Mouse (Mus musculus) forebrain, postnatal 0 days (tissue): Measurements from ENCODE around the gene Ccdc107. TPM values are rescaled to one million over a fixed set of nuclear protein-coding genes. Genes with fewer than 3 reads are reported as not detected.

ENCODE experiments used
- ATAC-seq: fragments of 200-750 bp; cut with Nextera tagmentation; 2 replicates; pipeline ENCODE4 v1.8.0; 2017; ENCODE audit warnings: mild to moderate bottlenecking, moderate library complexity
- DNase-seq: peaks from one replicate; pipeline ENCODE4 v3.0.0-alpha.2; 2015
- H3K27ac ChIP-seq: fragments of 300-500 bp; sonication (generic); 2 replicates; pipeline ENCODE4 v1.5.1; 2014; ENCODE audit warnings: low read depth, mild to moderate bottlenecking, antibody characterized with exemption, low read length, moderate library complexity, mixed read lengths
- H3K27me3 ChIP-seq: fragments of 300-500 bp; sonication (generic); 2 replicates; pipeline ENCODE4 v1.6.1; 2014; ENCODE audit warnings: mild to moderate bottlenecking, low read length, mixed read lengths; ENCODE audit not compliant: insufficient read depth
- H3K36me3 ChIP-seq: fragments of 300-500 bp; sonication (generic); 2 replicates; pipeline ENCODE4 v1.6.1; 2014; ENCODE audit warnings: mild to moderate bottlenecking, moderate library complexity; ENCODE audit not compliant: insufficient read depth
- H3K4me1 ChIP-seq: fragments of 300-500 bp; sonication (generic); 2 replicates; pipeline ENCODE4 v1.6.1; 2014; ENCODE audit warnings: antibody characterized with exemption; ENCODE audit not compliant: insufficient read depth
- H3K4me2 ChIP-seq: fragments of 300-500 bp; sonication (generic); 2 replicates; pipeline ENCODE4 v1.6.1; 2014; ENCODE audit warnings: low read depth, mild to moderate bottlenecking, moderate library complexity
- H3K4me3 ChIP-seq: fragments of 300-500 bp; sonication (generic); 2 replicates; pipeline ENCODE4 v1.5.1; 2014; ENCODE audit warnings: low read depth, low read length, mixed read lengths
- H3K9ac ChIP-seq: fragments of 300-500 bp; sonication (generic); 2 replicates; pipeline ENCODE4 v1.6.1; 2014; ENCODE audit warnings: mild to moderate bottlenecking
- H3K9me3 ChIP-seq: fragments of 300-500 bp; sonication (generic); 2 replicates; pipeline ENCODE4 v1.6.1; 2016; ENCODE audit warnings: low read length
- CTCF ChIP-seq: sonication (generic); IDR thresholded peaks from 2 replicates; pipeline ENCODE4 v1.5.1; 2016; ENCODE audit warnings: antibody characterized with exemption, control low read depth, low read depth
- WGBS: fragments of 180-500 bp; shearing (Covaris S2); extraction: QIAGEN DNeasy Blood & Tissue Kit; methylation state at CpG from one replicate; pipeline ENCODE4 v1.1.7; 2014; 5-methylcytosine and 5-hydroxymethylcytosine counted together
- polyA plus RNA-seq: library from polyadenylated mRNA; unstranded; fragments of >200 nt; fragmentation: Nextera tagmentation; extraction: Ambion mirVana; gene quantifications from 2 replicates; pipeline ENCODE4 v1.2.1, GENCODE M21; 2015
- total RNA-seq: library from RNA; depleted of rRNA; stranded (reverse); fragments of >200 nt; gene quantifications from 2 replicates; pipeline ENCODE4 v1.2.3, GENCODE M21; 2014

The Ccdc107 gene
- total and polyA plus RNA-seq, 2 experiments from 2014 or later = 57.3 to 92.2 TPM

DNA sequence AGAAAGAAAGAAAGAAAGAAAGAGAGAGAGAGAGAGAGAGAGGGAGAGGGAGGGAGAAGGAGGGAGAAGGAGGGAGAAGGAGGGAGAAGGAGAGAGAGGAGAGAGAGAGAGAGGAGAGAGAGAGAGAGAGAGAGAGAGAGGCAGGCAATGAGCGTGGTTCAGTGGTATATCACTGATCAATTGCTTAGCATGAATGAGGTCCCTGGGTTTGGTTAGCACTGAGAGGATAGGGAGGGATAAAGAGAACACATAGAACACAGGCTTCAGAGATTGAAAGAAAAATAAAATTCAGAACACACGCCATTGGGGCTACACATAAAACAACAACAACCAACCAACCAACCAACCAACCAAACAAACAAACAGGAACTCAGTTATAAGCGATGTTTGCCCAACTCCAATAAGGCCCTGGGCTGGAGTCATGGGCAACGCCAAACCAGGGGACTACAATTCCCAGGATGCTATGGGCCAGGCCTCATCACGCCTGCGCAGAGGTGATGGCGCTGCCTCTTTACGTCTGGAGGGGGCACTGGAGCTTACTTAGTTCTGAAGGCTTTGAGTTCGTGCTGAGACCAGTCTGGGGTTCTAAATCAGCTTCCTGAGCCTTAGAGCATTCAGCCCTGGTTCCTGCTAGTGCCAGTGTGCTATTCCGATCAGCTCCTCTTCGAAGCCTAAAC is 14.7 kb upstream of the Ccdc107 start:
- DNase-seq (peak; percentile 93), ATAC-seq (peak; percentile 99)
- no peak overlapping the region for H3K27ac ChIP-seq
- 17% methylated on average over 11 of the region's 11 CpGs for WGBS
- H3K4me1 ChIP-seq = no peaks in the 10 kb centered on the region
- no peaks in the 10 kb centered on the region for H3K36me3 ChIP-seq
- H3K4me2 ChIP-seq = peak overlapping the region; percentile 45
- H3K9me3 ChIP-seq = no peaks in the 10 kb centered on the region
- TF ChIP-seq CTCF = peak; percentile 72
- H3K9ac ChIP-seq = no peak overlapping the region
- H3K27me3 ChIP-seq = no peaks in the 10 kb centered on the region
- peak overlapping the region; percentile 25 for H3K4me3 ChIP-seq

DNA sequence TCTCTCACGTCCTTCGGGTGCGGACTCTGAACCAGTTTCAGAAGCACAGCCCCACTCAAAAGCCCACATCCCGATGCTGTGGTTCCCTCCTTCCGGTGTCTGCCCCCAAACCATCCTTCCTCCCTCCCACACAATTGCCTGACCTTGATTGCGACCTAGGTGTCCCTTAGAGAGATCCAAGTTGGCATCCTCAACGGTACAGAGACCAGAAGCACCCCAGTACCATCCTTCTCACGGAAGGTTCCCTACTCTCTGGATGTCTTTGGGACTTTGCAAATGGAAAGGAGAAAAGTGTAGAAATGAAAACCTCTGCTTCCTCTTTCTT is 14.2 kb upstream of the Ccdc107 start:
- Histone ChIP-seq H3K27ac (no peak overlapping the region), H3K9me3 (no peaks in the 10 kb centered on the region), H3K36me3 (no peaks in the 10 kb centered on the region), H3K4me3 (peak overlapping the region; percentile 25), H3K4me1 (no peaks in the 10 kb centered on the region), H3K4me2 (peak overlapping the region; percentile 45), H3K27me3 (no peaks in the 10 kb centered on the region), H3K9ac (no peak overlapping the region)
- DNase-seq (no peak), ATAC-seq (no peak)
- WGBS = 55% methylated on average over 8 of the region's 8 CpGs
- no peak for TF ChIP-seq CTCF

DNA sequence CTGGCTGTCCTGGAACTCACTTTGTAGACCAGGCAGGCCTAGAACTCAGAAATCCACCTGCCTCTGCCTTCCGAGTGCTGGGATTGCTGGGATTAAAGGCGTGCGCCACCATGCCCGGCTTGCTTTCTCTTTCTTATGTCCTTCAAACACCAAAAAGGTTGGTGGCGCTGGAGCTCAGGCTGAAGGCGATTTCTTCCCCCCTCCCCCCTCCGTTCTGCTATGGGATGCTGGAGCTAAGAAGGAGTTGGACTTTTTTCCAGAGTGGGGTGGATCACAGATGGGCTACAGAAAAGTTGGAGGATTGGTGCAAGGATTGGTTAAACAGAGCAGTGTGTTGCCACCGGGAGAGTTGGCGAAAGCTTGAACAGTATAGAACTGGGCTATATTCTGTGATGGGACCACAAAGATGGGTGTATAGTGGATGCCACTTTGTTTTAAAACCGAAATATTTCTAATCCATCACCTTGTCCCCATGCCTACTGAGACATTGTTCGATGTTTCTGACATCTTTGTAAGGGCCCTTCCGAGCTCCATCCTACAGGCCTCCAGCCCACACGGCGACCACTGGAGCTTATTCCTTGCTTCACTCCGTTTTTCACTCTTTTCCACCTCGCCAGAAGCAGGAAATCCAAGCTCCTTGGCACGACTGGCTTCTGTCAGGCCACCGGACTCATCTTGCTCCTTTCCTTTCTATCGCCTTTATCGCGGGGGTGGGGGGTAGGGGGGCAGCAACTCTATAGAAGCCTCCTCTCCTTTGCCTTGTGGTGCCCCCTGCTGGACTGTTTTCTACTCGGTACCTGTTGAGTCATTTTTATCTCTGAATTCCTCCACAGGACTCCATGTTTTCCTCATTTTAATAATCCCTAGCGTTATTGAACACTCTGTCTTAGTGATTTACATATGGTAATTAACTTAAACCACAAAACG is 13.5 kb upstream of the Ccdc107 start:
- Histone ChIP-seq H3K4me3 (no peak overlapping the region), H3K4me1 (no peaks in the 10 kb centered on the region), H3K9me3 (no peaks in the 10 kb centered on the region), H3K4me2 (no peak overlapping the region), H3K27me3 (no peaks in the 10 kb centered on the region), H3K9ac (no peak overlapping the region), H3K36me3 (no peaks in the 10 kb centered on the region), H3K27ac (no peak overlapping the region)
- DNase-seq = peak; percentile 36
- peak; percentile 52 for TF ChIP-seq CTCF
- ATAC-seq = no peak
- 45% methylated on average over 24 of the region's 24 CpGs for WGBS

- no peak for DNase-seq
- TF ChIP-seq CTCF = no peak
Measured at GRCm38 (mm10) chr4:43480985-43481384, 11.7 kb upstream of the Ccdc107 start.

DNA sequence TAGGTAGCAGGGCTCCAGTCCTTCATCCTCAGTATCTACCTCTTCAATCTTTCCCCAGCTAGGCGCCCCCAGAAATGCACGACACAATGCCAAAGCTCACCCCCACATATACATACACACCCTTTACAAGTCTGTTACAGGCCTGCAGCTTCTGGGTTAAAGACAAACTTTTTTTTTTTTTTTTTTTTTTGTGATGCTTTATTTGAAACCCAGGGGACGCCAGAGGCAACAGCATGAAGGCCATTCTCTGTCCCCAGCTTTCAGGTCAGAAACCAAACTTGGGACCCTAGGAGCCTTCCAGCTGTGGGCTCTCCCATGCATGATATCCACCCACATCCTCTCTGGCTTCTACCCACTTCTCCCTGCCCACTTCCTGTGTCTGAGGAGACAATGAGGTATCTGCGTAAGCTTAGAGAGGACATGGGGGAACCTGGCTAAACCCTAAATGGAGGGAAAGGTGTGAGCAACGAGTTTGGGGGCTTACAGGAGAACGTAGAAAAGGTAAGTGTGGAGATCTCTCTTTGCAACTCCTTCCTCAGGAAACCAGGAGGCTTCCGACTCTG is 10.7 kb upstream of the Ccdc107 start:
- Histone ChIP-seq H3K4me3 (no peak overlapping the region), H3K36me3 (no peaks in the 10 kb centered on the region), H3K9ac (no peak overlapping the region), H3K4me2 (no peak overlapping the region), H3K4me1 (no peaks in the 10 kb centered on the region), H3K27ac (no peak overlapping the region), H3K27me3 (no peaks in the 10 kb centered on the region), H3K9me3 (no peaks in the 10 kb centered on the region)
- ATAC-seq (no peak), DNase-seq (no peak)
- 69% methylated on average over 7 of the region's 7 CpGs for WGBS
- no peak for TF ChIP-seq CTCF

More at GRCm38 (mm10) chr4:43480985-43481384, 11.7 kb upstream of the Ccdc107 start:
- WGBS = 85% methylated on average over 5 of the region's 5 CpGs
- Histone ChIP-seq H3K9me3 (no peaks in the 10 kb centered on the region), H3K4me3 (no peak overlapping the region), H3K27me3 (no peaks in the 10 kb centered on the region), H3K36me3 (no peaks in the 10 kb centered on the region), H3K27ac (no peak overlapping the region), H3K4me2 (no peak overlapping the region), H3K4me1 (no peaks in the 10 kb centered on the region), H3K9ac (no peak overlapping the region)
- ATAC-seq = no peak

- H3K9ac ChIP-seq = no peak overlapping the region
- WGBS = 78% methylated on average over 10 of the region's 10 CpGs
Measured at GRCm38 (mm10) chr4:43482591-43482990, 10.1 kb upstream of the Ccdc107 start.

More at GRCm38 (mm10) chr4:43482591-43482990, 10.1 kb upstream of the Ccdc107 start:
- Histone ChIP-seq H3K4me1 (no peaks in the 10 kb centered on the region), H3K4me3 (no peak overlapping the region), H3K27me3 (no peaks in the 10 kb centered on the region), H3K36me3 (no peaks in the 10 kb centered on the region), H3K27ac (no peak overlapping the region), H3K4me2 (no peak overlapping the region), H3K9me3 (no peaks in the 10 kb centered on the region)
- TF ChIP-seq CTCF = no peak
- no peak for ATAC-seq
- DNase-seq = no peak
